Mouse (Mus musculus): ENCODE results near the gene Eea1. TPM values are rescaled to one million over a fixed set of nuclear protein-coding genes. Genes with fewer than 3 reads are reported as not detected.

The Eea1 gene
- total and polyA plus RNA-seq, 3 experiments, result 9.2 to 43.5 (median 10.2) TPM

DNA sequence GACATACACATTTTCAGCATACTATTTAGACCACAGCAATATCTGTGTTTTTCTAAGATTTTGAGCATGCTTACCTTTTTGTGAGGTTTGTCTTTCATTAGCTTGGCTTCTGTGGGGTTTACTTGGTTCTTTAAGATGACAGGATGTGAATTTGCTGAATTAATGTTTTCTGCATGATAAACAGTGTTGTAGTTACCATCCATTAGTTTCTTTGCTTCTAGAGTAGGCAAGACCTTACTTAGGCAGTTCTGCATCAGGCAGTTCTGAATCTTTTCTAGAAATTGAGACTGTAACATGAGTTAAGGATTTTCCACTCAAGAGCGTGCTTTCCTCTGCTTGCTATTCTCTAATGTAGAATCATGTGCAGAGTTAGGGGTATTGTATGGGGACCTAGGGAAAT, 24.2 kb downstream of the Eea1 start:
- H3K9me3 ChIP-seq (replicated peaks; ENCODE audit: insufficient read depth, low read length), result no peaks in the 10 kb centered on the region
- H3K79me2 ChIP-seq (ENCODE audit: control insufficient read depth, insufficient read depth, low read length, poor library complexity), result peaks cover 2% of the 10 kb centered on the region; the same call in 1 of the 2 replicates
- H3K27ac ChIP-seq (ENCODE audit: control insufficient read depth, low read depth, low read length), result no peak overlapping the region
- no peak overlapping the region for H3K4me3 ChIP-seq (ENCODE audit: control insufficient read depth in 1 of 2, insufficient read depth in 1 of 2, low read depth in 2 of 2, low read length in 2 of 2)
- H3K4me1 ChIP-seq (ENCODE audit: control insufficient read depth in 1 of 2, insufficient read depth in 2 of 2, low read length in 2 of 2), result peaks cover 0 to 6% of the 10 kb centered on the region in 2 experiments; a peak in 1 of 4 replicates
- no peaks in the 10 kb centered on the region for H3K27me3 ChIP-seq (ENCODE audit: control insufficient read depth in 1 of 2, insufficient read depth in 2 of 2, low read length in 2 of 2)
- TF ChIP-seq MXI1 (IDR thresholded peaks at IDR 0.05; ENCODE audit: low read depth, low read length) (no peak), CTCF (IDR thresholded peaks at IDR 0.05 in 2 of 3, conservative IDR thresholded peaks at IDR 0.05 in 1 of 3; ENCODE audit: control insufficient read depth in 1 of 3, insufficient read depth in 1 of 3, low read depth in 2 of 3, low read length in 3 of 3, poor library complexity in 1 of 3, severe bottlenecking in 1 of 3) (no peak), RAD21 (IDR thresholded peaks at IDR 0.05; ENCODE audit: low read depth, low read length) (no peak), GABPA (IDR thresholded peaks at IDR 0.05; ENCODE audit: low read depth, low read length) (no peak), MAFK (IDR thresholded peaks at IDR 0.05; ENCODE audit: borderline replicate concordance, low read depth, low read length) (no peak), BHLHE40 (IDR thresholded peaks at IDR 0.05; ENCODE audit: borderline replicate concordance, low read depth, low read length) (no peak), USF2 (IDR thresholded peaks at IDR 0.05; ENCODE audit: borderline replicate concordance in 1 of 2, insufficient read depth in 1 of 2, low read depth in 1 of 2, low read length in 2 of 2) (no peak), POLR2AphosphoS5 (IDR thresholded peaks at IDR 0.05; ENCODE audit: borderline replicate concordance, low read depth, low read length) (no peak), JUND (IDR thresholded peaks at IDR 0.05; ENCODE audit: low read depth, low read length) (no peak), USF1 (IDR thresholded peaks at IDR 0.05; ENCODE audit: low read depth, low read length) (no peak), CHD1 (IDR thresholded peaks at IDR 0.05; ENCODE audit: low read depth, low read length) (no peak), ZMIZ1 (IDR thresholded peaks at IDR 0.05; ENCODE audit: low read depth, low read length) (no peak), NRF1 (IDR thresholded peaks at IDR 0.05; ENCODE audit: insufficient read depth, low read depth, low read length, poor library complexity, severe bottlenecking) (no peak), CHD2 (IDR thresholded peaks at IDR 0.05; ENCODE audit: low read length) (no peak), E2F4 (IDR thresholded peaks at IDR 0.05; ENCODE audit: borderline replicate concordance, low read depth, low read length) (no peak), MYB (IDR thresholded peaks at IDR 0.05; ENCODE audit: low read depth, low read length) (no peak), POLR2AphosphoS2 (IDR thresholded peaks at IDR 0.05; ENCODE audit: low read length) (no peak), NELFE (IDR thresholded peaks at IDR 0.05; ENCODE audit: low read depth, low read length) (no peak), TAL1 (IDR thresholded peaks at IDR 0.05; ENCODE audit: low read length) (no peak), RCOR1 (IDR thresholded peaks at IDR 0.05; ENCODE audit: low read depth, low read length) (no peak)
- DNase-seq (ENCODE audit: low read depth, low spot score), result no peak
- H3K36me3 ChIP-seq (ENCODE audit: control insufficient read depth in 1 of 2, insufficient read depth in 2 of 2, low read length in 2 of 2), result peaks cover 0 to 9% of the 10 kb centered on the region in 2 experiments; a peak in 2 of 4 replicates
- no peak overlapping the region for H3K9ac ChIP-seq (ENCODE audit: control insufficient read depth, low read depth, low read length, poor library complexity, severe bottlenecking)

DNA sequence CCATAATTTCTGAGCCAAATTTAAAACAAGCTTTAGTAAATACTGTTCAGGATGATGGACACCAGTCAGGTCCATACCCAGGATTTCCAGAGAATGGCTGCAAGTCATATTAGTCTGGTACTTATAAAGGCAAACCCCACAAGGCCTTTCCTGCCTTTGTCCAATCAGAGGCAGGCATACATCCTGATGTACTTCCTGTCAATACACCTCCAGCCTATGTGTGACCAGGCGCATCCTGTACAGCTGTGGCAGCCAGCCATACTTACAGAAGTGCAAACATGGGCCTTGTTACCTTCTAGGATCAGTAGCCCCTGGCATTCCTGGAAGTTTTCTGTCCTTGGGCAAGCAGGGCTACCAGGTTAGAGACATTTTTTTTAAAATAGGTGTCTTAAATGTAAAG, 29.2 kb downstream of the Eea1 start:
- H3K4me1 ChIP-seq (ENCODE audit: control insufficient read depth in 1 of 2, insufficient read depth in 2 of 2, low read length in 2 of 2), result peaks cover 9 to 10% of the 10 kb centered on the region in 2 experiments; a peak in 3 of 4 replicates
- no peaks in the 10 kb centered on the region for H3K27me3 ChIP-seq (ENCODE audit: control insufficient read depth in 1 of 2, insufficient read depth in 2 of 2, low read length in 2 of 2)
- H3K9ac ChIP-seq (ENCODE audit: control insufficient read depth, low read depth, low read length, poor library complexity, severe bottlenecking), result no peak overlapping the region
- peaks cover 9% of the 10 kb centered on the region for H3K79me2 ChIP-seq (ENCODE audit: control insufficient read depth, insufficient read depth, low read length, poor library complexity)
- no peak overlapping the region for H3K4me3 ChIP-seq (ENCODE audit: control insufficient read depth in 1 of 2, insufficient read depth in 1 of 2, low read depth in 2 of 2, low read length in 2 of 2)
- DNase-seq (ENCODE audit: low read depth, low spot score), result peak; percentile 30
- TF ChIP-seq POLR2AphosphoS5 (IDR thresholded peaks at IDR 0.05; ENCODE audit: borderline replicate concordance, low read depth, low read length), result no peak
- no peak for TF ChIP-seq ZKSCAN1 (IDR thresholded peaks at IDR 0.05; ENCODE audit: low read depth, low read length)
- TF ChIP-seq TBP (IDR thresholded peaks at IDR 0.05; ENCODE audit: low read depth, low read length), result no peak
- TF ChIP-seq MXI1 (IDR thresholded peaks at IDR 0.05; ENCODE audit: low read depth, low read length), result no peak
- no peak for TF ChIP-seq ZNF384 (IDR thresholded peaks at IDR 0.05; ENCODE audit: low read depth, low read length)
- TF ChIP-seq ELF1 (IDR thresholded peaks at IDR 0.05; ENCODE audit: low read depth, low read length), result no peak
- TF ChIP-seq MYC (IDR thresholded peaks at IDR 0.05; ENCODE audit: low read depth, low read length), result no peak
- no peak for TF ChIP-seq UBTF (IDR thresholded peaks at IDR 0.05; ENCODE audit: borderline replicate concordance, insufficient read depth, low read depth, low read length)
- no peak for TF ChIP-seq ETS1 (IDR thresholded peaks at IDR 0.05; ENCODE audit: low read depth, low read length)
- no peak for TF ChIP-seq HCFC1 (IDR thresholded peaks at IDR 0.05; ENCODE audit: low read depth, low read length)
- TF ChIP-seq MAZ (IDR thresholded peaks at IDR 0.05; ENCODE audit: low read depth, low read length), result no peak
- TF ChIP-seq NELFE (IDR thresholded peaks at IDR 0.05; ENCODE audit: low read depth, low read length), result no peak
- no peak for TF ChIP-seq TAL1 (IDR thresholded peaks at IDR 0.05; ENCODE audit: low read length)
- TF ChIP-seq MYB (IDR thresholded peaks at IDR 0.05; ENCODE audit: low read depth, low read length), result no peak
- TF ChIP-seq USF2 (IDR thresholded peaks at IDR 0.05; ENCODE audit: borderline replicate concordance in 1 of 2, insufficient read depth in 1 of 2, low read depth in 1 of 2, low read length in 2 of 2), result no peak
- no peak for TF ChIP-seq USF1 (IDR thresholded peaks at IDR 0.05; ENCODE audit: low read depth, low read length)
- TF ChIP-seq RCOR1 (IDR thresholded peaks at IDR 0.05; ENCODE audit: low read depth, low read length), result no peak
- TF ChIP-seq NRF1 (IDR thresholded peaks at IDR 0.05; ENCODE audit: insufficient read depth, low read depth, low read length, poor library complexity, severe bottlenecking), result no peak
- TF ChIP-seq GATA1 (IDR thresholded peaks at IDR 0.05; ENCODE audit: low read depth, low read length), result no peak
- peaks cover 0 to 19% of the 10 kb centered on the region in 2 experiments; a peak in 3 of 4 replicates for H3K36me3 ChIP-seq (ENCODE audit: control insufficient read depth in 1 of 2, insufficient read depth in 2 of 2, low read length in 2 of 2)
- no peaks in the 10 kb centered on the region for H3K9me3 ChIP-seq (replicated peaks; ENCODE audit: insufficient read depth, low read length)
- H3K27ac ChIP-seq (ENCODE audit: control insufficient read depth, low read depth, low read length), result no peak overlapping the region
